Mouse (Mus musculus) CD4-positive, CD25-positive, alpha-beta regulatory T cell, adult 2 months (primary cell): ENCODE measurements at regions not wholly inside any gene's neighbourhood (a gene's known extent, or its start where the extent isn't known, plus 50 kb on each side); places are given as distances from the start of the nearest gene placed in this dataset.
A peak's percentile ranks its signal among the peaks of the same experiment; 100 is the strongest.

Source experiments
- DNase-seq: peaks from one replicate; pipeline ENCODE4 v3.0.0-alpha.2; 2012; ENCODE audit warnings: low read depth, low spot score

GRCm38 (mm10) chr14:72942571-72942970 is 106.3 kb downstream of the Cysltr2 start:
- DNase-seq = no peak

GRCm38 (mm10) chr14:72939067-72939393 is 109.9 kb downstream of the Cysltr2 start:
- no peak for DNase-seq

GRCm38 (mm10) chr14:72938382-72939066 is 110.4 kb downstream of the Cysltr2 start:
- DNase-seq = no peak

GRCm38 (mm10) chr14:72933598-72933997 is 115.3 kb downstream of the Cysltr2 start:
- no peak for DNase-seq

- no peak for DNase-seq
Measured at GRCm38 (mm10) chr14:72932296-72932695, 116.6 kb downstream of the Cysltr2 start.

- no peak for DNase-seq
Measured at GRCm38 (mm10) chr14:72901171-72901926, 147.6 kb downstream of the Cysltr2 start.

- no peak for DNase-seq
Measured at GRCm38 (mm10) chr14:72899630-72900029, 149.3 kb downstream of the Cysltr2 start.

- no peak for DNase-seq
Measured at GRCm38 (mm10) chr14:72892316-72892715, 156.6 kb downstream of the Cysltr2 start.

GRCm38 (mm10) chr14:72889663-72890062 is 159.3 kb downstream of the Cysltr2 start:
- DNase-seq = no peak

GRCm38 (mm10) chr14:72887470-72888071 is 161.3 kb downstream of the Cysltr2 start:
- DNase-seq = peak; percentile 34

- peak; percentile 35 for DNase-seq
Measured at GRCm38 (mm10) chr14:72886935-72887369, 162.0 kb downstream of the Cysltr2 start.

- no peak for DNase-seq
Measured at GRCm38 (mm10) chr14:72885824-72886223, 163.1 kb downstream of the Cysltr2 start.

- DNase-seq = no peak
Measured at GRCm38 (mm10) chr14:72884561-72884960, 164.4 kb downstream of the Cysltr2 start.

- DNase-seq = no peak
Measured at GRCm38 (mm10) chr14:72877132-72877531, 167.3 kb upstream of the Fndc3a start.

GRCm38 (mm10) chr14:72873494-72873893 is 163.7 kb upstream of the Fndc3a start:
- no peak for DNase-seq

- DNase-seq = peak; percentile 25
Measured at GRCm38 (mm10) chr14:72869188-72869749, 159.5 kb upstream of the Fndc3a start.

- no peak for DNase-seq
Measured at GRCm38 (mm10) chr14:72866896-72867295, 157.1 kb upstream of the Fndc3a start.

GRCm38 (mm10) chr14:72865531-72865930 is 155.7 kb upstream of the Fndc3a start:
- DNase-seq = no peak

- no peak for DNase-seq
Measured at GRCm38 (mm10) chr14:72864792-72865191, 155.0 kb upstream of the Fndc3a start.

GRCm38 (mm10) chr14:72864130-72864529 is 154.3 kb upstream of the Fndc3a start:
- no peak for DNase-seq

GRCm38 (mm10) chr14:72862806-72863526 is 153.2 kb upstream of the Fndc3a start:
- DNase-seq = peak; percentile 10

GRCm38 (mm10) chr14:72854226-72854625 is 144.4 kb upstream of the Fndc3a start:
- no peak for DNase-seq
